Mouse (Mus musculus) stomach, postnatal 0 days (tissue): ENCODE measurements around the gene Hspa1a. TPM values are rescaled to one million over a fixed set of nuclear protein-coding genes. Genes with fewer than 3 reads are reported as not detected.
"Not testable (repeated sequence)": the region's sequence is repeated elsewhere in the genome, so short reads cannot be mapped to it uniquely, and the experiment has no call there.

ENCODE experiments used
- ATAC-seq: fragments of 200-750 bp; cut with Nextera tagmentation; 2 replicates; pipeline ENCODE4 v1.8.0; 2017; ENCODE audit not compliant: low FRiP score, low TSS enrichment
- DNase-seq: peaks from one replicate; pipeline ENCODE4 v3.0.0-alpha.2; 2016; ENCODE audit warnings: low spot score
- H3K27ac ChIP-seq: fragments of 300-500 bp; sonication (generic); replicated peaks from 2 replicates; pipeline ENCODE4 v1.5.1; 2014; ENCODE audit warnings: mild to moderate bottlenecking, control low read depth
- H3K27me3 ChIP-seq: fragments of 300-500 bp; sonication (generic); 2 replicates; pipeline ENCODE4 v1.6.1; 2014; ENCODE audit warnings: low read length; ENCODE audit not compliant: control insufficient read depth, insufficient read depth
- H3K36me3 ChIP-seq: fragments of 300-500 bp; sonication (generic); 2 replicates; pipeline ENCODE4 v1.6.1; 2014; ENCODE audit warnings: low read length, mixed read lengths; ENCODE audit not compliant: control insufficient read depth, insufficient read depth
- H3K4me1 ChIP-seq: fragments of 300-500 bp; sonication (generic); replicated peaks from 2 replicates; pipeline ENCODE4 v1.6.1; 2014; ENCODE audit warnings: antibody characterized with exemption; ENCODE audit not compliant: control insufficient read depth, insufficient read depth
- H3K4me2 ChIP-seq: fragments of 300-500 bp; sonication (generic); replicated peaks from 2 replicates; pipeline ENCODE4 v1.6.1; 2014; ENCODE audit warnings: low read depth, mild to moderate bottlenecking, control low read depth, moderate library complexity
- H3K4me3 ChIP-seq: fragments of 300-500 bp; sonication (generic); 2 replicates; pipeline ENCODE4 v1.5.1; 2014; ENCODE audit warnings: low read depth, low read length, control low read depth
- H3K9ac ChIP-seq: fragments of 300-500 bp; sonication (generic); 2 replicates; pipeline ENCODE4 v1.6.1; 2014; ENCODE audit warnings: mild to moderate bottlenecking, low read length, control low read depth, mixed read lengths
- H3K9me3 ChIP-seq: fragments of 300-500 bp; sonication (generic); 2 replicates; pipeline ENCODE4 v1.6.1; 2016; ENCODE audit warnings: low read length; ENCODE audit not compliant: control insufficient read depth
- CTCF ChIP-seq: IDR thresholded peaks from 2 replicates; pipeline ENCODE4 v1.5.1; 2016; ENCODE audit warnings: antibody characterized with exemption, low read depth, mild to moderate bottlenecking, moderate library complexity
- EP300 ChIP-seq: optimal IDR thresholded peaks from 2 replicates; pipeline ENCODE3; 2016; ENCODE audit warnings: antibody characterized with exemption
- WGBS: fragments of 180-500 bp; shearing (Covaris S2); extraction: QIAGEN DNeasy Blood & Tissue Kit; methylation state at CpG from one replicate; pipeline ENCODE4 v1.1.7; 2014; 5-methylcytosine and 5-hydroxymethylcytosine counted together
- polyA plus RNA-seq: library from polyadenylated mRNA; unstranded; fragments of >200 nt; fragmentation: Nextera tagmentation; extraction: Ambion mirVana; gene quantifications from 2 replicates; pipeline ENCODE4 v1.2.1, GENCODE M21; 2015

The Hspa1a gene
- polyA plus RNA-seq, 1 experiment from 2014 or later: 24.1 TPM

DNA sequence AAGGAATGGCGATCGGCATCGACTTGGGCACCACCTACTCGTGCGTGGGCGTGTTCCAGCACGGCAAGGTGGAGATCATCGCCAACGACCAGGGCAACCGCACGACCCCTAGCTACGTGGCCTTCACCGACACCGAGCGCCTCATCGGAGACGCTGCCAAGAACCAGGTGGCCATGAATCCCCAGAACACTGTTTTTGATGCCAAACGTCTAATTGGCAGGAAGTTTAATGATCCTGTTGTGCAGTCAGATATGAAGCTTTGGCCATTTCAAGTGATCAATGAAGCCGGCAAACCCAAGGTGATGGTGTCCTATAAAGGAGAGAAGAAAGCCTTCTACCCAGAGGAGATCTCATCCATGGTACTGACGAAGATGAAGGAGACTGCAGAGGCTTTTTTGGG is 5.0 kb upstream of the Hspa1a start:
- 94% methylated on average over 20 of the region's 20 CpGs for WGBS

DNA sequence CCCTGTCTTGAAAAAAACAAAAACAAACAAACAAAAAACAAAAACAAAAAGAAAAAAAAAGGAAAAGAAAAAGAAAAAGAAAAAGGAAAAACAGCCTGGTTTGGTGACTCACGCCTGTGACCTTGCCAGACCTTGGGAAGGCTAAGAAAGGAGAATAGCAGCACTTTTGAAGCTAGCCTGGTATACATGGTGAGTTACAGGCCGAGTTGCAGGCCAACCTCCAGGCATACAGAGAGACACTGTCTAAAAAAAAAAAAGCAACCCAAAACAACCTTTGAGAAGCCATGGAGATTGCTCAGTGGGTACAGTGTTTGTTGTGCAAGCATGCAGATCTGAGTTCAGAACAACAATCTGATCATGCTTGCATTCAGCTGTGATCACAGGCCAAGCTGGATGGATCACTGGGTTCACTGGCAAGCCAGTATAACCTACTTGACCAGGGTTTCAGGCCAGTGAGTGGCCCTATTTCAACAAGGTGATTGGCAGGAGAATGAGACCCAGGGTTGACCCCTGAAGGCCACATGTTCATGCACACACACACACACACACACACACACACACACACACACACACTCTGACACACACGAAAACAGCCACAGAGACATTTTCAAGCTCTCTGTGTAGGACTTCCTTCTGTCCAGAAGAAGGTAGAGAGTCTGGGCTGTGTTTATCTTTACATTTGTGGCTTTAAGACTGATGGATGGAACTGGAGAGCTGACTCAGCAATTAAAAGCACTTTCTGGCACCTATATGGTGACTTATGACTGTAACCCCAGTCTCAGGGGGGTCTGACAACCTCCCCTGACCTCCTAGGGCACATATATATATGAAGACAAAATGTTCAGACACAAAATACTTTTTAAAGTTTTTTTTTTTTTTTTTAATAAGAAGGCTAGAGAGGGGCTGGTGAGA is 3.9 kb upstream of the Hspa1a start:
- Histone ChIP-seq H3K36me3 (no peaks in the 10 kb centered on the region), H3K27ac (no peak overlapping the region), H3K9me3 (no peaks in the 10 kb centered on the region), H3K27me3 (no peaks in the 10 kb centered on the region), H3K4me2 (no peak overlapping the region), H3K9ac (no peak overlapping the region), H3K4me3 (no peak overlapping the region), H3K4me1 (no peaks in the 10 kb centered on the region)
- 81% methylated on average over 3 of the region's 3 CpGs for WGBS
- DNase-seq (no peak), ATAC-seq (no peak)
- TF ChIP-seq CTCF (no peak), EP300 (no peak)

More for the DNA sequence above, 5.0 kb upstream of the Hspa1a start:
- H3K9me3 ChIP-seq: no peaks in the 10 kb centered on the region
- H3K4me3 ChIP-seq: no peak overlapping the region
- H3K9ac ChIP-seq: no peak overlapping the region
- no peak for DNase-seq
- no peak overlapping the region for H3K4me2 ChIP-seq
- no peak overlapping the region for H3K27ac ChIP-seq
- no peaks in the 10 kb centered on the region for H3K27me3 ChIP-seq
- no peak for ATAC-seq
- TF ChIP-seq EP300 (no peak), CTCF (no peak)
- no peaks in the 10 kb centered on the region for H3K36me3 ChIP-seq
- no peaks in the 10 kb centered on the region for H3K4me1 ChIP-seq

DNA sequence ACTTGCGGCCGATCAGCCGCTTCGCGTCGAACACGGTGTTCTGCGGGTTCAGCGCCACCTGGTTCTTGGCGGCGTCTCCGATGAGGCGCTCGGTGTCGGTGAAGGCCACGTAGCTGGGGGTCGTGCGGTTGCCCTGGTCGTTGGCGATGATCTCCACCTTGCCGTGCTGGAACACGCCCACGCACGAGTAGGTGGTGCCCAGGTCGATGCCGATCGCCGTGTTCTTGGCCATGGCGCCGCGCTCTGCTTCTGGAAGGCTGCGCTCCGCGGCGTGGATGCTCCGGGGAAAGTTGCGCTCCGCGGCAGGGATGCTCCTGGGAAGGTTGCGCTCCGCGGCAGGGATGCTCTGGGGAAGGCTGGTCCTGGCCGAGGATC is 275 bp downstream of the Hspa1a start:
- H3K9me3 ChIP-seq: not testable (repeated sequence)

DNA sequence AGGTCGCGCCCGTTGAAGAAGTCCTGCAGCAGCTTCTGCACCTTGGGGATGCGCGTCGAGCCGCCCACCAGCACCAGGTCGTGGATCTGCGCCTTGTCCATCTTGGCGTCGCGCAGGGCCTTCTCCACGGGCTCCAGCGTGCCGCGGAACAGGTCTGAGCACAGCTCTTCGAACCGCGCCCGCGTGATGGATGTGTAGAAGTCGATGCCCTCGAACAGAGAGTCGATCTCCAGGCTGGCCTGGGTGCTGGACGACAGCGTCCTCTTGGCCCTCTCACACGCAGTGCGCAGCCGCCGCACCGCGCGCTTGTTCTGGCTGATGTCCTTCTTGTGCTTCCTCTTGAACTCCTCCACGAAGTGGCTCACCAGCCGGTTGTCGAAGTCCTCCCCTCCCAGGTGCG is 1.1 kb downstream of the Hspa1a start:
- H3K27ac ChIP-seq, H3K36me3 ChIP-seq, ATAC-seq, DNase-seq, H3K4me2 ChIP-seq, H3K9ac ChIP-seq, H3K9me3 ChIP-seq, H3K27me3 ChIP-seq, H3K4me3 ChIP-seq, H3K4me1 ChIP-seq: not testable (repeated sequence)
- WGBS: 36% methylated on average over 13 of the region's 37 CpGs

More for the DNA sequence above, 275 bp downstream of the Hspa1a start:
- WGBS: 0% methylated on average over 8 of the region's 43 CpGs
- Histone ChIP-seq H3K4me2 (peak overlapping the region; percentile 39; the same call in 1 of the 2 replicates), H3K4me3 (peak overlapping the region; percentile 18; the same call in 1 of the 2 replicates)
- ATAC-seq, H3K9ac ChIP-seq, H3K27ac ChIP-seq, H3K4me1 ChIP-seq, DNase-seq, H3K36me3 ChIP-seq, H3K27me3 ChIP-seq: not testable (repeated sequence)

DNA sequence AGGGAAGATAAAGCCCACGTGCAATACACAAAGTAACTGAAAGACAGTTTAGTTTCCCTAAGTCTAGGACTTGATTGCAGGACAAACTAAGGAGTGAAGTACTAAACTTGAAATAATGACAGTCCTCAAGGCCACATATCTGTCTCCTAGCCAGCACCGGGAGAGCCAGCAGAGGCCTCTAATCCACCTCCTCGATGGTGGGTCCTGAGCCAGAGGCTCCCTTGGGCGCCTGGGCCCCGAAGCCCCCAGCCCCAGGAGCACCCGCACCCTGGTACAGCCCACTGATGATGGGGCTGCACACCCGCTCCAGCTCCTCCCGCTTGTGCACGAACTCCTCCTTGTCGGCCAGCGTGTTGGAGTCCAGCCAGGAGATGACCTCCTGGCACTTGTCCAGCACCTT is 2.1 kb downstream of the Hspa1a start, which contains the start of gene Gm20481:
TSS of gene Gm20481 (plus strand) at position 91 of the 400 bp plus-strand sequence.
- 61% methylated on average over 6 of the region's 11 CpGs for WGBS
- not testable (repeated sequence) for H3K9ac ChIP-seq, H3K4me1 ChIP-seq, H3K36me3 ChIP-seq, ATAC-seq, H3K27me3 ChIP-seq, DNase-seq, H3K4me2 ChIP-seq, H3K27ac ChIP-seq, H3K4me3 ChIP-seq, H3K9me3 ChIP-seq

DNA sequence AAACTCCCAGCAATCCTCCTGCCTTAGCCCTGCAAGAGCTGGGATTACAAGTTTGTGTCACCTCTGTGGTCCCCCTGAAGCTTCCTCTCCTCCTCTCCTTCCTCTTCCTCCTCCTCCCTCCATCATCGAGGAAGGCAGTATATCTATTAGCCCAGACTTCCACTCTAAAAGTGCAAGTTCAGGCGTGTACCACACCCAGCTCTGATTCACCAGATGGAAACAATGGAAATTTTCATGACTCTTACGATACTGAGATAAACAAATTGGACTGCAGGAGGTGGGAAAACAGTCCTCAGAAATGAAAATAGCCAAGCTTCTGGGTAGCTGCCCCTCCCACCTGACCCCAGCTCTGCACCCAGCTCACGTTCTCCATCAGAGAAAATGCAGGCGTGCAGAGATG is 6.3 kb downstream of the Hspa1a start:
- Histone ChIP-seq H3K4me1 (0 out of 2 replicates have a peak, but pooled peaks cover 3% of the 10 kb centered on the region), H3K36me3 (no peaks in the 10 kb centered on the region), H3K27ac (peak overlapping the region; percentile 80), H3K4me3 (no peak overlapping the region), H3K27me3 (no peaks in the 10 kb centered on the region), H3K9me3 (no peaks in the 10 kb centered on the region), H3K9ac (no peak overlapping the region), H3K4me2 (0 out of 2 replicates have a peak overlapping the region, but pooled peaks have one; percentile 5)
- 0 out of 2 replicates have a peak, but pooled peaks have one; percentile 28 for ATAC-seq
- DNase-seq: no peak
- 40% methylated on average over 5 of the region's 5 CpGs for WGBS
- no peak for TF ChIP-seq CTCF
- TF ChIP-seq EP300: no peak
